Mouse (Mus musculus) forebrain, embryonic 13.5 days (tissue): ENCODE data around the gene Cdk17. TPM values are rescaled to one million over a fixed set of nuclear protein-coding genes. Genes with fewer than 3 reads are reported as not detected.

Experiments used
- ATAC-seq: fragments of 200-750 bp; cut with Nextera tagmentation; 2 replicates; pipeline ENCODE4 v1.8.0; 2017
- H3K27ac ChIP-seq: fragments of 300-500 bp; sonication (generic); 2 replicates; pipeline ENCODE4 v1.5.1; 2015; ENCODE audit warnings: inconsistent platforms, mild to moderate bottlenecking, moderate library complexity
- H3K27me3 ChIP-seq: fragments of 300-500 bp; sonication (generic); 2 replicates; pipeline ENCODE4 v1.6.1; 2015; ENCODE audit warnings: mild to moderate bottlenecking, inconsistent platforms
- H3K36me3 ChIP-seq: fragments of 300-500 bp; sonication (generic); 2 replicates; pipeline ENCODE4 v1.6.1; 2015; ENCODE audit warnings: mild to moderate bottlenecking, inconsistent platforms; ENCODE audit not compliant: poor library complexity, severe bottlenecking
- H3K4me1 ChIP-seq: fragments of 300-500 bp; sonication (generic); 2 replicates; pipeline ENCODE4 v1.6.1; 2015; ENCODE audit warnings: inconsistent platforms
- H3K4me2 ChIP-seq: fragments of 300-500 bp; sonication (generic); 2 replicates; pipeline ENCODE4 v1.6.1; 2015; ENCODE audit warnings: inconsistent platforms, mild to moderate bottlenecking, moderate library complexity
- H3K4me3 ChIP-seq: fragments of 300-500 bp; sonication (generic); 2 replicates; pipeline ENCODE4 v1.5.1; 2015; ENCODE audit warnings: mild to moderate bottlenecking, inconsistent platforms
- H3K9ac ChIP-seq: fragments of 300-500 bp; sonication (generic); 2 replicates; pipeline ENCODE4 v1.6.1; 2015; ENCODE audit warnings: mild to moderate bottlenecking, inconsistent platforms
- H3K9me3 ChIP-seq: fragments of 300-500 bp; sonication (generic); replicated peaks from 2 replicates; pipeline ENCODE4 v1.6.1; 2016; ENCODE audit warnings: inconsistent platforms
- WGBS: fragments of 180-500 bp; shearing (Covaris S2); methylation state at CpG from one replicate; pipeline ENCODE4 v1.1.7; 2015; 5-methylcytosine and 5-hydroxymethylcytosine counted together
- polyA plus RNA-seq: library from polyadenylated mRNA; unstranded; fragments of >200 nt; fragmentation: Nextera tagmentation; extraction: Ambion mirVana; gene quantifications from 2 replicates; pipeline ENCODE4 v1.2.1, GENCODE M21; 2015

Gene Cdk17
- polyA plus RNA-seq, 1 experiment from 2014 or later: 39.3 TPM

DNA sequence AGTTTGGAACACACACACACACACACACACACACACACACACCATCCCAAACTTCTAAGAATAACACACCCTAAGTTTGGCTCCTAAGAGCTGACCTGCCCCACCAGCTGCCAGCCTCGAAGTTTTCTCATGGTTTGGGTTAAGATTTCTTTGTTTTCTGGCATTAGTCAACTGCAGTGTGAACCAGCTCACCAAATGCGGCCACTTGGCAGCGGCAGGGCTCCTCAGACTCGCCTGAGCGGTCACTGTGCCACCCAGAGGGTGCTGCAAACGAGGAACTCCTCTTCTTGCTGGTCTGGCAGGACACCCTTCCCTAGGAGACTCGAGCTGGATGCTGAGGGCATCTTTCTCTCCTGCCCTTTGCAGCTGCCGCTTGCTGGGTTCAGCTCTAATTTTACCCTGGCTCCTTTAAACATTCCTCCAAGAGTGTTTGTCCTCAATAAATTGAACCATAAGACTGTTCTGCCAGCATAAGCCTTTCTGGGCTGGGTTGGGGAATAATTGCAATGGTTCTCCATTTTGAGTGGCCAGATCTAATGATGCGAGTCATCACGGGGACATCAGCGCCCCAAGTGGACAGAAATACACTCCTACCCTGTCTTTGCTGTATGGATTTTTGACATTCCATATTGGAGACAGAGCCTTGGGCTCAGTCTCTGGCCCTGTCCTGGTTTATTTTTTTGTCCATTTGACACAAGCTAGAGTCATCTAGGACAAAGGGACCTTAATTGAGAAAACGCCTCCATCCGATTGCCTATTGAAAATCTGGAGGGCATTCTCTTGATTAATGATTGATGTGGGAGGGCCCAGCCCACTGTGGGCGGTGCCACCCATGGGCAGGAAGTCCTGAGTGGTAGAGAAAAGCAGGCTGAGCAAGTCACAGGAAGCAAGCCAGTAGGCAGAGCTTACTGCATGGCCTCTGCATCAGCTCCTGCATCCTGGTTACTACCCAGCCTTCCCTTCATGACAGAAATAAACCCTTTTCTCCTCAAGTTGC lies 112.6 kb downstream of the Cdk17 start:
- Histone ChIP-seq H3K9ac (no peak overlapping the region), H3K4me1 (peaks cover 61% of the 10 kb centered on the region), H3K4me2 (no peak overlapping the region), H3K36me3 (no peaks in the 10 kb centered on the region), H3K4me3 (no peak overlapping the region), H3K27ac (no peak overlapping the region), H3K27me3 (no peaks in the 10 kb centered on the region), H3K9me3 (no peaks in the 10 kb centered on the region)
- WGBS: 73% methylated on average over 14 of the region's 14 CpGs
- no peak for ATAC-seq

GRCm38 (mm10) chr10:93274277-93274696 lies 113.6 kb downstream of the Cdk17 start:
- WGBS: 82% methylated on average over 2 of the region's 2 CpGs
- ATAC-seq: no peak
- H3K4me2 ChIP-seq: no peak overlapping the region
- no peaks in the 10 kb centered on the region for H3K9me3 ChIP-seq
- no peak overlapping the region for H3K4me3 ChIP-seq
- no peaks in the 10 kb centered on the region for H3K36me3 ChIP-seq
- H3K27me3 ChIP-seq: no peaks in the 10 kb centered on the region
- H3K9ac ChIP-seq: no peak overlapping the region
- H3K27ac ChIP-seq: peak overlapping the region; percentile 94
- H3K4me1 ChIP-seq: peaks cover 61% of the 10 kb centered on the region

GRCm38 (mm10) chr10:93275212-93276136 lies 114.8 kb downstream of the Cdk17 start:
- Histone ChIP-seq H3K27ac (peak overlapping the region; percentile 94), H3K4me2 (peak overlapping the region; percentile 60), H3K9ac (peak overlapping the region; percentile 45), H3K36me3 (no peaks in the 10 kb centered on the region), H3K4me1 (peaks cover 56% of the 10 kb centered on the region), H3K9me3 (no peaks in the 10 kb centered on the region), H3K27me3 (no peaks in the 10 kb centered on the region), H3K4me3 (peak overlapping the region; percentile 29)
- ATAC-seq: peak; percentile 91
- WGBS: 16% methylated on average over 25 of the region's 25 CpGs

GRCm38 (mm10) chr10:93276349-93276763 lies 115.7 kb downstream of the Cdk17 start:
- Histone ChIP-seq H3K4me3 (peak overlapping the region; percentile 29), H3K36me3 (no peaks in the 10 kb centered on the region), H3K4me2 (peak overlapping the region; percentile 60), H3K9me3 (no peaks in the 10 kb centered on the region), H3K27me3 (no peaks in the 10 kb centered on the region; the same call in 1 of the 2 replicates), H3K9ac (peak overlapping the region; percentile 45), H3K27ac (peak overlapping the region; percentile 94), H3K4me1 (peaks cover 63% of the 10 kb centered on the region)
- whole genome bisulfite sequencing: 2% methylated on average over 16 of the region's 16 CpGs
- peak; percentile 74 for ATAC-seq

GRCm38 (mm10) chr10:93276857-93277256 lies 116.2 kb downstream of the Cdk17 start:
- Histone ChIP-seq H3K4me1 (peaks cover 67% of the 10 kb centered on the region), H3K9ac (peak overlapping the region; percentile 45), H3K4me3 (peak overlapping the region; percentile 29; the same call in 1 of the 2 replicates), H3K4me2 (peak overlapping the region; percentile 60), H3K9me3 (no peaks in the 10 kb centered on the region), H3K36me3 (no peaks in the 10 kb centered on the region), H3K27ac (peak overlapping the region; percentile 94), H3K27me3 (peaks cover 3% of the 10 kb centered on the region; the same call in 1 of the 2 replicates)
- no peak for ATAC-seq
- 53% methylated on average over 9 of the region's 9 CpGs for WGBS

- Histone ChIP-seq H3K4me3 (no peak overlapping the region), H3K4me1 (peaks cover 72% of the 10 kb centered on the region), H3K27me3 (peaks cover 3% of the 10 kb centered on the region; the same call in 1 of the 2 replicates), H3K9ac (no peak overlapping the region), H3K4me2 (no peak overlapping the region), H3K36me3 (no peaks in the 10 kb centered on the region), H3K9me3 (no peaks in the 10 kb centered on the region), H3K27ac (no peak overlapping the region)
- ATAC-seq: no peak
- WGBS: 83% methylated on average over 8 of the region's 8 CpGs
These were observed 117.7 kb downstream of the Cdk17 start for GRCm38 (mm10) chr10:93278361-93278760.

- 91% methylated on average over 9 of the region's 9 CpGs for WGBS
- Histone ChIP-seq H3K27me3 (peaks cover 3% of the 10 kb centered on the region; the same call in 1 of the 2 replicates), H3K27ac (no peak overlapping the region), H3K9me3 (no peaks in the 10 kb centered on the region), H3K9ac (no peak overlapping the region), H3K4me3 (no peak overlapping the region), H3K4me2 (no peak overlapping the region), H3K36me3 (no peaks in the 10 kb centered on the region), H3K4me1 (peaks cover 67% of the 10 kb centered on the region)
- ATAC-seq: no peak
These were observed 118.4 kb downstream of the Cdk17 start for GRCm38 (mm10) chr10:93279062-93279461.

GRCm38 (mm10) chr10:93280586-93280985 lies 119.9 kb downstream of the Cdk17 start:
- Histone ChIP-seq H3K9ac (no peak overlapping the region), H3K27me3 (peaks cover 13% of the 10 kb centered on the region), H3K27ac (0 out of 2 replicates have a peak overlapping the region, but pooled peaks have one; percentile 7), H3K4me2 (no peak overlapping the region), H3K9me3 (no peaks in the 10 kb centered on the region), H3K36me3 (no peaks in the 10 kb centered on the region), H3K4me1 (peaks cover 52% of the 10 kb centered on the region), H3K4me3 (no peak overlapping the region)
- WGBS: 76% methylated on average over 12 of the region's 12 CpGs
- no peak for ATAC-seq

- 69% methylated on average over 7 of the region's 7 CpGs for WGBS
- ATAC-seq: no peak
- Histone ChIP-seq H3K9ac (no peak overlapping the region), H3K4me2 (no peak overlapping the region), H3K27me3 (peaks cover 18% of the 10 kb centered on the region), H3K9me3 (no peaks in the 10 kb centered on the region), H3K4me1 (peaks cover 47% of the 10 kb centered on the region), H3K27ac (0 out of 2 replicates have a peak overlapping the region, but pooled peaks have one; percentile 7), H3K36me3 (no peaks in the 10 kb centered on the region), H3K4me3 (no peak overlapping the region)
These were observed 120.4 kb downstream of the Cdk17 start for GRCm38 (mm10) chr10:93281092-93281491.

DNA sequence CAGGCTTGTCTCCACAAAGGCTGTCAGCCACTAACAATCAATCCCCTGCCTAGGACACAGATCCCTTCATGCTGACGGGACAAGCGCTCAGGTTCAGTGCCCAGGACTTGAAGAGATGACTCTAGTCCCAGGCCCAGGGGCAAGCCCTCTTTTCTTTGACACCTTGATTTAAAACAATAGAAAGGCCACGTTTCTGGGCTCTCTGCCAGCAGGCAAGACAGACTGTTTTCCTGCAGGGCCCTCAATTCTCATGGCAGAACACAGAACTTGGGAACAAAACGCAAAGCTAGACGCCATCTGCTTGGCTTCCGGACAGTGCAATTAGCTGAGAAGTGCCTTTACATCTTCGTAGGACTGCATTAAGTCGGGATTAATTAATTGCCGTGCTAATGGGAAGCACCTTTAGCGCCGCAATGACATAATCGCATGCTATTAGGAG lies 121.9 kb downstream of the Cdk17 start:
- H3K4me3 ChIP-seq: no peak overlapping the region
- H3K27ac ChIP-seq: peak overlapping the region; percentile 57
- H3K4me2 ChIP-seq: peak overlapping the region; percentile 20; the same call in 1 of the 2 replicates
- WGBS: 13% methylated on average over 12 of the region's 12 CpGs
- H3K27me3 ChIP-seq: peaks cover 32% of the 10 kb centered on the region
- H3K36me3 ChIP-seq: no peaks in the 10 kb centered on the region
- no peak overlapping the region for H3K9ac ChIP-seq
- peak; percentile 76 for ATAC-seq
- no peaks in the 10 kb centered on the region; the same call in 1 of the 2 replicates for H3K9me3 ChIP-seq
- H3K4me1 ChIP-seq: peaks cover 32% of the 10 kb centered on the region

- Histone ChIP-seq H3K4me3 (no peak overlapping the region), H3K36me3 (no peaks in the 10 kb centered on the region), H3K27ac (no peak overlapping the region), H3K27me3 (peaks cover 32% of the 10 kb centered on the region), H3K4me2 (no peak overlapping the region), H3K4me1 (peaks cover 29% of the 10 kb centered on the region), H3K9me3 (no peaks in the 10 kb centered on the region; the same call in 1 of the 2 replicates), H3K9ac (no peak overlapping the region)
- ATAC-seq: no peak
- WGBS: 65% methylated on average over 4 of the region's 4 CpGs
These were observed 122.6 kb downstream of the Cdk17 start for GRCm38 (mm10) chr10:93283258-93283657.
